Mouse (Mus musculus) thymus, adult 18-20 months (tissue): ENCODE results near the gene Tspo.

Experiments
- DNase-seq, 2 experiments: peaks; one replicate each; pipeline ENCODE4 v3.0.0; 2022; ENCODE audit warnings: mixed read lengths in 2 of 2

Tspo gene

GRCm38 (mm10) chr15:83546029-83546428, 17.4 kb upstream of the Tspo start:
- no peak for DNase-seq

GRCm38 (mm10) chr15:83547144-83547543, 16.2 kb upstream of the Tspo start:
- no peak for DNase-seq

- no peak for DNase-seq
Measured at GRCm38 (mm10) chr15:83550137-83550536, 13.3 kb upstream of the Tspo start.

DNA sequence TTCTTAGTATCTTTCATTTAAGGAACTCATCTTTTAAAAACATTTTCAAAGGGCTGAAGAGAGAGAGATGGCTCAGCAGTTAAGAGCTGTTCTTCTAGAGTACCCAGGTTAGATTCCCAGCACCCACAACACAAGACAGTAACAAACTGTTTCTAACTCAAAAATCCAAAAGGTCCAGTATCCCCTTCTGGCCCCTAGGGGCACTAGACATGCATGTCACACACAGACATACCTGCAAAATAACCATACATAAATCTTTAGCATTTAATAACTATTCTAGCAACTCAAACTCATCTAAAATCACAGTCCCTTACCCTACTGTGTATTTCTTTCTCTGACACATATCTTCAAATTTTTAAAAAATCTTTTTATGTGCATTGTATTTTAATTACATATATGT, 9.6 kb upstream of the Tspo start:
- no peak for DNase-seq

- DNase-seq, result peak; percentile 80 to 85
Measured at GRCm38 (mm10) chr15:83555161-83555974, 8.0 kb upstream of the Tspo start.

- DNase-seq, result no peak
Measured at GRCm38 (mm10) chr15:83560941-83561477, 2.4 kb upstream of the Tspo start.

- peak; percentile 74 to 83 for DNase-seq
Measured at GRCm38 (mm10) chr15:83562626-83563270, 644 bp upstream of the Tspo start.

GRCm38 (mm10) chr15:83563857-83564651, 662 bp downstream of the Tspo start:
- peak; percentile 39 to 48 for DNase-seq

DNA sequence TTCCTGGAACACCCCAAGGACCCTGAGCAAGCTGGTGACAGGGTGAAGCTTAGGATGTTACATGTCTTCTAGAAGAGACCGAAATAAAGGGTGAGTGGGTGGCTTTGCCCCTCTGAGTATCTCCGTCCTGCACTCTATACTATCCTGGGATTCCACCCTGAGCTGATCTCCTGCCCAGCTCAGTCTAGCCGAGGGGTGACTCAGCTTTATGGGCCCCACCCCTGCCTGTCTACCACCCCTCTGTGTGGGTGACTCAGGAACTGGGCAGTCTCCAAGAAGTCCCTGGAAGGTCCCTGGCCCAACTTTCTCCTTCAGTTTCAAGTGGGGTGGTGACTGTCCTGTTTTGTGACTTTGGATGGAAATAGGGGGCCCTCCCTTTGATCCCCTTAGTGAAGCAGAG, 2.0 kb downstream of the Tspo start:
- no peak for DNase-seq

GRCm38 (mm10) chr15:83566006-83566405, 2.6 kb downstream of the Tspo start:
- DNase-seq, result no peak

DNA sequence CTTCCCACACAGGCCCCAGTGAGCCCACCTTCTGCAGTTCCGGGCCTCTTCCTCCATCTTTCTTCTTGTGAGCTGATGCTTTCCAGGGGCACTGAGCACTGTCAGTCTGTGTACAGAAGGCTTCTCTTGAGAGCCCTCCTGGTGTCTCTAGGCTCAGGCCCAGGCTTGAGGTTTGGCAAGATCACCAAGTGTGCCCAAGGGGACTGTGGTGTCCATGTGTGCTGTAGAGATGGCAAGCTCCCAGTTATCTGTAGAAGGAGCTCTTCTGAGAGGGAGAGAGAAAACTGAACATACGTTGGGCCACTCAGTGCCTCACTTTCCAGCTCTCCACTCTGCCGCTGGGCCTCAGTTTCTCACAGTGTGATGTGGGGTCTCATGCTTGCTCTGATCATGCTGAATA, 4.3 kb downstream of the Tspo start:
- DNase-seq, result no peak

GRCm38 (mm10) chr15:83568544-83568943, 5.2 kb downstream of the Tspo start:
- DNase-seq, result no peak

- DNase-seq, result no peak
Measured at GRCm38 (mm10) chr15:83569682-83570081, 6.3 kb downstream of the Tspo start.

GRCm38 (mm10) chr15:83570641-83571040, 7.2 kb downstream of the Tspo start:
- DNase-seq, result no peak

GRCm38 (mm10) chr15:83571636-83572035, 8.2 kb downstream of the Tspo start:
- DNase-seq, result no peak

GRCm38 (mm10) chr15:83572132-83572531, 8.7 kb downstream of the Tspo start:
- DNase-seq, result no peak

DNA sequence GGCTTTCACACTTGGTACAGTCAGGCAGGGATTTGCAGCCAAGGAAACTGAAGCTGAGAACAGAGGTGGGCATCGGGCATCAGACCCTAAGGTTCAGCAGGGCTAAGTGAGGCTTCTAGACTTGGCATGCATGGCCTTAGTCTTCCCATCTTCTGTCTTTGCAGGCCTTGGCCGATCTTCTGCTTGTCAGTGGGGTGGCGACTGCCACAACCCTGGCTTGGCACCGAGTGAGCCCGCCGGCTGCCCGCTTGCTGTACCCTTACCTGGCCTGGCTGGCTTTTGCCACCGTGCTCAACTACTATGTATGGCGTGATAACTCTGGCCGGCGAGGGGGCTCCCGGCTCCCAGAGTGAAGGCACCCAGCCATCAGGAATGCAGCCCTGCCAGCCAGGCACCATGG, 10.2 kb downstream of the Tspo start:
- no peak for DNase-seq

- DNase-seq, result no peak
Measured at GRCm38 (mm10) chr15:83574731-83575351, 11.4 kb downstream of the Tspo start.

DNA sequence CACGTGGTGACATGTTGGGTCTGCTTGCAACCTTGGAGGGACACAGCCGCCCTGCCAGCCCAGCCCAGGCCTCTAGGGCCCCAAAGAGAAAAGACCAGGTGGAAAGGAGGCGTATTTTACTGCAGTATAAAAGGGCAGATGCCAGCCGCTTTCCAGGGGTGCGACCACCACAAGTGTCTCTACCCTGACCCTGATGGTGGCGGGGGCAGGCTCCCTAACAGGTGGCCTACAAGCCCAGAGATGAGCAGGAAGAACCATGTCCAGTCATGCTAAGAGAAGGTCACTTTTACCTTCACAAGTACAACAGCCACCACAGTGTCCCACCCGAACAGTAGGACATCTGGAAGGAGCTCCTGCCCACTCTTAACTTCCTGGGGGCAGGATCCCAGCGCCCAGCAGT, 12.2 kb downstream of the Tspo start:
- DNase-seq, result no peak

- no peak for DNase-seq
Measured at GRCm38 (mm10) chr15:83576651-83577050, 13.3 kb downstream of the Tspo start.

GRCm38 (mm10) chr15:83582931-83583330, 19.5 kb downstream of the Tspo start:
- DNase-seq, result no peak

- no peak for DNase-seq
Measured at GRCm38 (mm10) chr15:83583419-83584156, 20.2 kb downstream of the Tspo start.
